Mouse (Mus musculus) gastrocnemius, postnatal 10 days (tissue): ENCODE results near the gene Ncapd2. TPM values are rescaled to one million over a fixed set of nuclear protein-coding genes. Genes with fewer than 3 reads are reported as not detected.
"Not testable (repeated sequence)": the region's sequence is repeated elsewhere in the genome, so short reads cannot be mapped to it uniquely, and the experiment has no call there.

Experiments used
- DNase-seq: peaks from one replicate; pipeline ENCODE4 v3.0.0; 2021; ENCODE audit warnings: mixed read lengths
- total RNA-seq, 2 experiments: library from RNA; stranded (reverse); gene quantifications; 2 replicates each; pipeline ENCODE4 v1.2.3; 2021

The Ncapd2 gene
- total RNA-seq, 2 experiments from 2014 or later = 28.3 to 41.5 TPM

DNA sequence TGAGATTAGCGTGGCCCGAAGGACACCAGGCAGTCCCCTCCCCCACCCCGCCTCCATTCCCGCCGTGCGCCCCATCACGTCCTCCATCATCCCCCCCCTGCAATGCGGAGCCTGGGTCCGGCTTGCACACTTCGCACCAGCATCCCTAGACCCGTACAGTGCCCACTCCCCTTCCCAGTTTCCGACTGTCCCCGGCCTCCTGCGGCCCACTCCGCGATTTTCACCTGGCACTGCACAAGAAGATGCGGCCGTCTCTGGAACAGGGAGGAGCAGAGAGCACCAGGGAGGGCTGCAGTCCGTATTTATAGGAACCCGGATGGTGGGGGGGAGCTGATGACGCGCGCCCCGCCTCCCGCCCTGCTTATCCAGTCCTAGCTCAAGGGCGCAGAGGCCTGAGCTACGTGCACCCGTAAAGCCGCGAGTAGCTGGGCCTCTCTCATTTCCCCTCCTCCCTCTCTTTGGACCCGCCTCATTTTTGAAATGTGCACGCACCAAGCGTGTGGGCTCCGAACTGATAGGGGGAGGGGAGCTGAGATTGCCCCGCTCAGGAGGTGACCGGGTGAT lies 26.1 kb downstream of the Ncapd2 start:
- peak; percentile 94 for DNase-seq

DNA sequence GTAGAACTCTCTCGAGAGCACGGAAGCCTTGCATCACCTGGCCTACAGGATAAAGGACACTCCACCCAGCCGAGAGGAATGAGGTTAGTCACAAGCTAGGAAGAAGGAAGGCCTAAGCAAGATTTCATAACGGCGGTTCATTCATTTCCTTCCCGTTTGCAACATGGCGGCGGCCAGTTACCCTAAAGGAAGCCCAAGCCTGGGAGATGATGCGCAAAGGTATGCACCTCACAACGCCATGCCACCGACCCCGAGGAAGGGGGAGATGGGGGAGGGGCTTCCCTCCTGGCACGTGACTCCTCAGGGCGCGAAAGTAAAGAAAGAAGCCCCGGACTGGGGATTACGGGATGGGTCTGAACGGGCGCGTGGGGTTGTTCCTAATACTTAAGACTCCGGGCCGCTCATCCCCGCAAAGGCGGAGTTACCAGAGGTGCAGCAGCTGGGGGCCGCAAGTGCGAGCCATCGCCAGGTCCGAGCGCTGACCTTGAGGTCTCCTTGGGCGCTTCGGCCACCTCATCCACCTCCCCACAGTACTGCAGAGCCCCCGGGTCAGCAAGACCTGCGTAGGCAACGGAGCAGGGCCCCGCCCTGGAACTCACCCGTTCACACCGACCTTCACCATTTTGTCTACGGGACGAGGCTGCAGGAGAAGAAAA lies 26.7 kb downstream of the Ncapd2 start:
- DNase-seq = peak; percentile 55

DNA sequence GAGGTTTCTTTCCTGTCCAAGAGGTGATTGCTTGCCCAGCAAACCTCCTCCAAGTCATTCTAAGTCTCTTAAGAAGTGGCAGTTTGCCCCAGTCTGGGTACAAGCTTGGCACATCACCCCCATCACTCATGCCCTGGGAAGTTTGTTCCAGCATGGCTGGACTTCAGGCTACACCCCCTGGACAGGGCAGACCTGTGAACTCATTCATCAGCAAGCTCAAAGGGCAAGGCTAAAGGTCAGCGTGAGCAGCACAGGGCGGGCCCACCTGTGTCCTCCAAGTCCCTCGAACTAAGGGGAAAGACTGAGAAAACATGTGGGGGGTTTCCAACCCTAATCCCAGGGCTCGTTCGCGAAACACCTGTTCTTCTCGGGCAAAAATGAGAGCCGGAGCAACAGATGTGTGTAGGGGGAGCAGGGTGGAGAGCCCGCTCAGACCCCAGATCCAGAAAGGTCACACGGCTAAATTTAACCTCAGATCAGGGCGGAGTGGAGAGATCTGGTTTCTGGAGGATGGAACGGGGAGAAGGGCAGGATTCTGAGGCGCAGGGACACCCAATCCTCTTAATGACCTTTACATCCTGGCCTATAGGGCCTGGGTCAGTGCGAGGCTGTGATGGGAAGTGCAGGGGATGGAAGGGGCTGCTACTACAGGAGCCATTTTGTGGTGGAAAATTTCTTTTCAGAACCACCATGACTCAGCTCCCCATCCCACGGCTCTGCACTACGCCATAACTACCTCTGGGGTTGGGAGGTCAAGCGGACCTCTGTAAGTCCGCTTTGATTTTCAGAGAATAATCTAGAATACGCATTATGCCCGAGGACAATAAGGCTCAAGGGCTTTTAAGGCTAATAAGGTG lies 27.5 kb downstream of the Ncapd2 start:
- DNase-seq = peak; percentile 37

DNA sequence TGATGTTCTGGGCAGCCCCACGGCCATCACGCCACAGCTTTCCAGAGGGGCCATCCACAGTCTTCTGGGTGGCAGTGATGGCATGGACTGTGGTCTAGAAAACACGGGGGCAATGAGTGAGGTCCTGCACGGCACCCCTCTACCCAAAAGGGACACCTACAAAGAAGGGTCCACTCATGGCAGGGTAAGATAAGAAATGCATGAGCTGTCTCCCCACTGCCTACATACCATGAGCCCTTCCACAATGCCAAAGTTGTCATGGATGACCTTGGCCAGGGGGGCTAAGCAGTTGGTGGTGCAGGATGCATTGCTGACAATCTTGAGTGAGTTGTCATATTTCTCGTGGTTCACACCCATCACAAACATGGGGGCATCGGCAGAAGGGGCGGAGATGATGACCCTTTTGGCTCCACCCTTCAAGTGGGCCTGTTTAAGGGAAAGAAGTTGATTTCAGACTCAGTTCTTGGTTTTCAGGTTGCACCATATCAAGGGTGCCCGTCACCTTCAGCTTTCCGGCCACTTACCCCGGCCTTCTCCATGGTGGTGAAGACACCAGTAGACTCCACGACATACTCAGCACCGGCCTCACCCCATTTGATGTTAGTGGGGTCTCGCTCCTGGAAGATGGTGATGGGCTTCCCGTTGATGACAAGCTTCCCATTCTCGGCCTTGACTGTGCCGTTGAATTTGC lies 28.7 kb downstream of the Ncapd2 start:
- not testable (repeated sequence) for DNase-seq

DNA sequence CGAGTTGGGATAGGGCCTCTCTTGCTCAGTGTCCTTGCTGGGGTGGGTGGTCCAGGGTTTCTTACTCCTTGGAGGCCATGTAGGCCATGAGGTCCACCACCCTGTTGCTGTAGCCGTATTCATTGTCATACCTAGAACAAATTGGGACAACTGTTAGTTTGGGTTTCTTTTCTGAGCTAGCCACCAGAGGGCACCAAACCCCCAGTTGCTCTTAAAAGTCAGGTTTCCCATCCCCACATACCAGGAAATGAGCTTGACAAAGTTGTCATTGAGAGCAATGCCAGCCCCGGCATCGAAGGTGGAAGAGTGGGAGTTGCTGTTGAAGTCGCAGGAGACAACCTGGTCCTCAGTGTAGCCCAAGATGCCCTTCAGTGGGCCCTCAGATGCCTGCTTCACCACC lies 29.5 kb downstream of the Ncapd2 start:
- peak; percentile 71 for DNase-seq

DNA sequence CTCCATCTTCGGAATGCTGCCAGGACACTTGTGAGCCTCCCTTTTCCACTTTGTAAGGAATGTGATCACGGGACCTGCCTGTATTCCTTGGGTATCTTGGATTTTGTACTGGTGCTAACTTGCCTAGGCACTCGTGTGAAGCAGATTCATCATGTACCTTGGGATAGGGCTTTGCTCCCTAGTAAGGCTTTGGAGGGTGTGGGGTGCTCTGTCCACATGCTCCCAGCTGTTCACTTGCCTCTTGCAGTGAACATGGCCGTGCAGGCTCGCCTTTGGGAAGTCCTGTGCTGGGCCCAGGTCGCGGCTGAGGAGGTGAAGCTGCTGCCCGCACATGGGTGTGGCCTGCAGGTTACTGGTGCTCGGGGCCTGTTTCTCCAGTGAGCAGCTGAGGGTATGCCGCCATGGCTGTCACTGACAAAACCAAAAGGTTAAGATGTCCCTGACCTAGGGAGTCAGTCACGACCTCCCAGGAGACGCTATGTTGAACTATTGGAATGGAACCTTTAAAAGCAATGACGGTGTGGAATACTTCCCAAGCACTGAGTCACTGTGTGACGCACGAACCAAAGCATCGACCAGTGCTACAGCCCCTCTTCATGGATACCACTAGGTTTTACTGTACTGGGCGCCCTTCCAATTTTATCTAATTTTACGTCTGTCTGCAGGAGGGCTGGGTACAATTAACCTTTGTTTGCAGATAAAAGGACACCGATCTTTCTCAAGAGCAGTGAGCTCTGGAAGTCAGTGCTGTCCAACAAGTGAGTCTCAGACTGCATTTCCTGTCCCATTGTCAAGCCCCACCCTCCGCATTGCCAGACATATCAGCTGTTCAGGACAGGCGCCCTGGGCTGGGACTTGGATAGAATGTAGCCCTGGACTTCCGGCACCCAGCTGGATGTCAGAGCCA lies 30.4 kb downstream of the Ncapd2 start:
- DNase-seq = peak; percentile 64

DNA sequence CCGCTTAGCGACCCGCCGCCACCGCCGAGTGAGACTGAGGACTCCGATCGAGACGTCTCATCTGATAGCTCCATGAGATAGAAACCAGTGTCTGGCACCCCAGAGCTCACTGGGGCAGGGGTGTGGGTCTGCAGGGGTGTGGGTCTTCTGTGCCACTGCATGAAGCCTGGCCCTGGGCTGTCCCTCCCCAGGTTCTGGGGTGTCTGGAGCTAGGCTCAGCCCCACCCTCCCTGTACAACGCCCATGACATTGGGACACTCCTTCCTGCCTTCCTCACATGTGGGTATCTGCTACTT lies 31.0 kb downstream of the Ncapd2 start:
- DNase-seq = peak; percentile 27

DNA sequence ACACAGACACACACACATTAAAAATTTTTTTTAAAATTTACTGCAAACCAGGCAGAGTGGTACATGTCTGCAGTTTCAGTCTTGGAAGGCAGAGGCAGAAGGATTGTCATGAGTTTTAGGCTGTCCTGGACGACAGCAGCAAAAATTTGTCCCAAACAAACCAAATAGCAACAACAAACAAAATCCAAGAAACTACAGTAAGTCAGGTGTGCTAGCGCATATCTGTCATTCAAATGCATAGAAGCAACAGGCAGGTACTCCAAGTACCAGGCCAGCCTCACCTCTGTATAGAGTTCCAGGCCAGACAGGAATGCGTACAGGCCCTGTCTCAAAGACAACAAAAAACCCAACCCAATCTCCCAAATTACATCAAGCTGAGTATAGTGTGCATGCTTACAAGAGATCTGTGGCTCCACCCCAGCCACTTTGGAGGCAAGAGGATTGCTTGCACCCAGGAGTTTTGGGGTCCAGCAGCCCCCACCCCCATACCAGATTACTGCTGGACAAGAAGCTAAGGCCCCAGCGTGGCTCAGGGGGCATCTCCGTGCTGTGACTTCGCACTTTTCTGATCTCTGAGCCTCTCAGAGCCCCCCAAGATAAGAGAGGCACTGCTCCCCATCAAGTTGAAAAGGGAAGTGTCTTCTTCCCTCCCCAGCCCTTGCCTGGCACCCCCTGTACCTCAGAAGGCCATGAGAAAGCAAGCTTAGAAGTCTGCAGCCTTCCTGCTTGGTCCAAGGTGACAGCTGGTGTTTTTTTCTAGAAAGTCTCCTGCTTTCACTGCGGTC lies 31.5 kb downstream of the Ncapd2 start:
- DNase-seq = no peak

DNA sequence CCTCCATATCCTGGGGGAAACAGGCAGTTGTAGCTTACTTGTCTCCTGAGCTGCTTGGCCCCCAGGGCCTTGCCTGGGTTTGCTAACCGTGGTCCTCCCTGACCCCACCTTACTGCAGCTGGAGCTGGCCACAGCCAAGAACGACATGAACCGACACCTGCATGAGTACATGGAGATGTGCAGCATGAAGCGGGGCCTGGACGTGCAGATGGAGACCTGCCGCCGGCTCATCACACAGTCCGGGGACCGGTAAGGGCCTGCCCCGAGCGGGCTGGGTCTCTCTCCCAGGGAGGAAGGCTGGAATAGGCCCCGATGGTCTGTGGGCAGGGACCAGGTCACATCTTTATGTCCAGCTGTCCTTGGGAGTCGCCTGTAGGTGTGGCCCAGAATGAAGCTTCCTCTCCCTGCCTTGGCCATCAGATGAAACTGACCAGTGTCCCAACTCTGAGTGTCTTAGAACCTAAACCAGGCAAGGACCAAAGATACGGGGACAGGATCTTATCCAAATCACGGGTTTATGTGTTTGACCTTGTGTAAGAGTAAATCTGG lies 32.5 kb downstream of the Ncapd2 start:
- peak; percentile 25 for DNase-seq

DNA sequence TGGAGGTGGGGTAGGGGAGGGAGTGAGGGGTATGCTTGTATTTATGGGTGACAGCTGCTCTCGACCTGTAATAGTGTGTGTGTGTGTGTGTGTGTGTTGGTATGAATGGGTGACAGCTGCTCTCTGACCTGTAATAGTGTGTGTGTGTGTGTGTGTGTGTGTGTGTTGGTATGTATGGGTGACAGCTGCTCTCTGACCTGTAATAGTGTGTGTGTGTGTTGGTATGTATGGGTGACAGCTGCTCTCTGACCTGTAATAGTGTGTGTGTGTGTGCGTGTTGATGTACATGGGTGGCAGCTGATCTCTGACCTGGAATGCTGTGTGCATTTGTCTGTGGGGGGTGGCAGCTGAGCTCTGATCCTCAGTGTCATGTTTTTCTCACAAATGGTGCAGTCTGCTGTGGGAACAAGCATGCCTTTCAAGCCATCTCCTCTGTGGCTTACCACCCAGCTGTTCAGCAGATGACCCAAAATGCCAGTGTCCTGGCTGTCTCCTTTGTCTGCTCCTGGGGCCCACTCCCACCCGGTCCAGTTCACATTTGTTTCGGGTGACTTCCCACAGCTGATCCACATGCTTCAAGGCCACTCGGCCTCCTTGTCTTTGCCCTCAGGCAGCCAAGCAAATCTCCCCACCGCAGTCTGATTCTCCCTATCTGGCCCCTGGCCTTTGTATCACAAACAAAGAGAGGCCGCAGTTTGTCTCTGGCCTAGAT lies 34.4 kb downstream of the Ncapd2 start:
- no peak for DNase-seq

DNA sequence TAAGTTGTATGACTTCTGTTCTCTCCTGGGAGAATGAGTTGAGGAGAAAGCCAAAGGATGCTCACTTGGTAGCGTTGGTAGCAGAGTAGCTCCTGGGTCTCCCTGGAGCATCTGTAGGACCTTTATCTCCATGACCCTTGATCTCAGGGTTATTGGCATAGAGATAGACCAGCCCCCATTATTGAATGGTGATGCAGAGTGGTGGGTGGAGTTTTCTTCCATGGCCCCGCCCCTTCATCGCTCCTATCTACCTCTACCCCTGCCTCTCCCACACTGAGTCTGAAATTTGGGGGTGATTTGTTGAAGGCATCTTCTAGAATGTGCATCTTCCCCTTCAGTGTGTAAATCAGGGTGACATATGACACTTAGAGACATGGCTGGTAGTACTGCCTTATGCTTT lies 35.0 kb downstream of the Ncapd2 start:
- DNase-seq = no peak

DNA sequence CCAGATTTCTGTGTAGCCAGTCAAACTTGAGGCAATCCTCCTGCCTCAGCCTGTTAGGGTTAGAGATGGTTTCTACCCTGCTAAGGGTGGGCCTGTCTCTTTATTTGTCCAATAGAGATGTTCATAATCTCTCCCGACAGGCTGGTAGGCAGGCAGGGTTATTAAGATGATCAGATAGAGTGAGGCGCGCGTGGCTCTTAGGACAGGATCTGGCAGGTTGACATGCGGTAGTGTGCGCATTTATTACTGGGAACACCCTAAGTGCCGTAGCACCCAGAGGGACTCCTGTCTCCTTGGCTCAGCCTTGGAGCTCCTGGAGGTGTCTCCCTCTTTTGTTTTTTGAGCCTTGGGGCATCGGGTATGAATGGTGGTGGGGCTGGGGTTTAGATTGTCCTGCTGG lies 36.2 kb downstream of the Ncapd2 start:
- no peak for DNase-seq

DNA sequence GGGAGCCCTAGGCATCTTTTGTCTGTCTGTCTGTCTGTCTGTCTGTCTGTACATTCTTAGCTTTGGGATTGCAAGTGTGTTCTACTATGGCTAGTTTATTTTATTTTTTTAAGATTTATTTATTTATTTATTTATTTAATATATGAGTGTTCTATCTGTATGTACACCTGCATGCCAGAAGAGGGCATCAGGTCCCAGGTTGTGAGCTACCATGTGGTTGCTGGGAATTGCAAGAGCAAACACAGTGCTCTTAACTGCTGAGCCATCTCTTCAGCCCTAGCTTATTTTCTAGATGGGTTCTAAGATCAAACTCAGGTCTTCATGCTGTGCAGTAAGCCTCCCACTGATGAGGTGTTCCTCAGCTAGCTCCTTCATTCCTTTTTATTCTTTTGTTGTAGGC lies 37.0 kb downstream of the Ncapd2 start:
- no peak for DNase-seq

DNA sequence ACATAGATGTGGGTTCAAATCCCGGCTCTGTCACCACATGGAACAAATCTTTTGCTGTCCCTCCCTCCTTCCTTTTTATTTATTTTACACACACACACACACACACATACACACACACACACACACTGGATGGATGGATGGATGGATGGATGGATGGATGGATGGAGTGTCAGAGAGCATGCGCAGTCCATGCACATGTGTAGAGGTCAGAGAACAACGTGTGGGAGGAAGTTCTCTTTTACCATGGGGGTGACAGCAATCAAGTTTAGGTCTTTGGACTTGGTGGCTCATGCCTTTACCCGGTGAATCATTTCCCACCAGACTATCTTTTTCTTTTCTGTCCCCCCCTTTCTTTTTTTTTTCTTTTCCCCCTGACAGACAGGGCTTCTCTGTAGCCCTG lies 37.8 kb downstream of the Ncapd2 start:
- no peak for DNase-seq

DNA sequence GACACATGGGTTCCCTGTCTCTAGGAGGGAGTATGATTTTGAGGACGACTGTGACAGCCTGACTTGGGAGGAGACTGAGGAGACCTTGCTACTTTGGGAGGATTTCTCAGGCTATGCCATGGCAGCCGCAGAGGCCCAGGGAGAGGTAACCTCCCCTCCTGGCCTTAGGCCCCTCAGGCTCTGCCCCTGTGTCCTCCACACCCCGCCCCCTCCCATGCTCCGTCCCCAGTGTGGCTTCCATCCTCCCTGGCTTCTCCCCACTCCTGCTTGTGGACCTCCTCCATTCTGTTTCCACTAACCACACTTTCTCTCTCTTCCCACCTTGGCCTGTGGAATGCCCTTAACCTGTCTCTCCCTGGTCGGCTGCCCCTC lies 38.5 kb downstream of the Ncapd2 start:
- DNase-seq = no peak

DNA sequence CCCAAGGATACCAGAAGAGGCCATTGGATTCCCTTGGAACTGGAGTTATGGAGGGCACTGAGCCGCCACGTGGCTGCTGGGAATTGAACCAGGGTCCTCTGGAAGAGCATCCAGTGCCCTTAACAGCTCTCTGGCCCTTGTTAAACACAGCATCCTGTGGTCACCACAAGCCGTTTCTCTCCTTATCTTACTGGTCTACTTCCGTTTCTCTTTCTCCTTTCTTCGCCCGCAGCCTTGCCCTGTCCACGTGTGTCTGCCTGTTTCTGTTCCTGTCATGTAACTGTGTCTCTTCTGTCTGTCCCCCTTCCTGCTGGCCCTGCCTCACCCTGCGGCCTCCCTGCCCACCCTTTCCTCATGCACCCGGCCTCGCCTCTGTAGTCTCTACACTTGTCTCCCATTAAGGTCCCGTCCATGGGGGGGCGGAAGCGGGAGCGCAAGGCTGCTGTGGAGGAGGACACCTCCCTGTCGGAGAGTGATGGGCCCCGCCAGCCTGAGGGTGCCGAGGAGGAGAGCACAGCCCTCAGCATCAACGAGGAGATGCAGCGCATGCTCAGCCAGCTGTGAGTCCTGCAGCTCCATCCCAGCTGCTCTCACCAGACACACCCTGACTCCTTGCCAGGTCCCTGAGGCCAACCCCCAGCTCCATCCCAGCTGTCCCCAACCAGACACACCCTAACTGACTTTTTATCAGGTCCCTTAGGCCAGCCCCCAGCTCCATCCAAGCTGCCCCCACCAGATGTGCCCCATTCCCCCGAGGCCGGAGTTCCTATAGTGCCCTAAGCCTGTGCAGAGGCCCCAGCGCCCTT lies 39.1 kb downstream of the Ncapd2 start:
- DNase-seq = peak; percentile 76

DNA sequence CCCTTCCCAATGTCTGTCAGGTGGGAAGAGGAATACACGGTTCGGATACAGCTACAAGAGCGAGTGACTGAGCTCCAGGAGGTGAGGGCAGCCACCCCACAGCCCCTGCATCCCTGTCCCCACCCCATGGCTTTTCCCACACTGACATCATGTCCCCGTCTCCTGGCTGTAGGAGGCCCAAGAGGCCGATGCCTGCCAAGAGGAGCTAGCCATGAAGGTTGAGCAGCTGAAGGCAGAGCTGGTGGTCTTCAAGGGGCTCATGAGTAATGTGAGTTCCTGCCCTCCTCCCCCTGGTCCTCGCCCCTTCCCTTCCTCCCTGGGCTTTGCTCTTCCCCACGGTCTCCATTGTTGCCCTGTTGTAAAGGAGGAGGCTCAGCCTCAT lies 41.9 kb downstream of the Ncapd2 start:
- no peak for DNase-seq

DNA sequence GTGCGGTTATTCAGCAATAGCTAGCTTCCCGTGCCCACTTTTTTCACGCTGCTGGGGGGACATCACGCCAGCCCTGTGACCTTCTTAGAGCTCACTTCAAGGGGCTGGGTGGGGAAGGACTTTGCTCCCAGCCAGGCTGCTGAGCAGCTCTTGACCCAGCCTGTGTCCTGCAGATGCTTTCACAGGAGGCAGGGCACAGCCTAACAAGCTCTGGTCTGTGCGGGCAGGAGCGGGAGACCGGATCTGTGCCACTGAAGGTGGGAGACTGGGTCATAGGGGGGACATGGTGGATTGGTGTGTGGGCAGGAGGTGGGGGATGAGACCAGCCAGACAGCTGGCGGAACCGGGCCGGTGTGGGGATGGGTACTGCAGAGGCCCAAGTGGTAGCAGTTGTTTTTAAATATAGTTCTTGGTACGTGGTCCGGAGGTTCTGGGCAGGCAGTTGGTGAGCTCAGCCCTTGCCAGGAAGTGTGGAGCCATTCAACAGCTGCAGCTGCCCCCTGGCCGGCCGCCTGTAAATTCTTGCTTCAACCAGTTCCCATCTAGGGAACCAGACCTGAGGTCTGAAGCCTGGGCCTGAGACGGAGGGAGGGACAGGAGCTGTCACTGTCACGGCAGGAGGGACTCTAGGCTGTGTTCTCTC lies 42.5 kb downstream of the Ncapd2 start:
- peak; percentile 81 for DNase-seq
